Mouse (Mus musculus): ENCODE data around the gene Spred2.

GRCm38 (mm10) chr11:20018905-20019304 is 94.7 kb downstream of the Spred2 start:
- no peak for TF ChIP-seq TAL1 (IDR thresholded peaks at IDR 0.05; ENCODE audit: low read length)
- no peak for TF ChIP-seq MYB (IDR thresholded peaks at IDR 0.05; ENCODE audit: low read depth, low read length)
- TF ChIP-seq MAFK (IDR thresholded peaks at IDR 0.05; ENCODE audit: borderline replicate concordance, low read depth, low read length): no peak
- no peak for TF ChIP-seq BHLHE40 (IDR thresholded peaks at IDR 0.05; ENCODE audit: borderline replicate concordance, low read depth, low read length)
- TF ChIP-seq MAX (IDR thresholded peaks at IDR 0.05; ENCODE audit: low read length): no peak
- TF ChIP-seq POLR2A (IDR thresholded peaks at IDR 0.05; ENCODE audit: control insufficient read depth in 1 of 2, insufficient read depth in 1 of 2, low read depth in 1 of 2, low read length in 2 of 2, poor library complexity in 1 of 2): no peak
